Mouse (Mus musculus) liver, postnatal 0 days (tissue): Measurements from ENCODE around the gene Btg4. TPM values are rescaled to one million over a fixed set of nuclear protein-coding genes. Genes with fewer than 3 reads are reported as not detected.

Source experiments
- ATAC-seq: fragments of 200-750 bp; cut with Nextera tagmentation; 2 replicates; pipeline ENCODE4 v1.8.0; 2017; ENCODE audit warnings: mild to moderate bottlenecking, moderate library complexity
- DNase-seq: peaks from one replicate; pipeline ENCODE4 v3.0.0-alpha.2; 2016
- H3K27ac ChIP-seq: fragments of 300-500 bp; sonication (generic); 2 replicates; pipeline ENCODE4 v1.5.1; 2014; ENCODE audit warnings: antibody characterized with exemption, moderate library complexity, mild to moderate bottlenecking, low read depth
- H3K27me3 ChIP-seq: fragments of 300-500 bp; sonication (generic); 2 replicates; pipeline ENCODE4 v1.6.1; 2014; ENCODE audit warnings: low read length, control low read depth, mixed read lengths; ENCODE audit not compliant: insufficient read depth
- H3K36me3 ChIP-seq: fragments of 300-500 bp; sonication (generic); replicated peaks from 2 replicates; pipeline ENCODE4 v1.6.1; 2014; ENCODE audit warnings: mild to moderate bottlenecking, control low read depth, low read length, moderate library complexity, mixed read lengths; ENCODE audit not compliant: insufficient read depth
- H3K4me1 ChIP-seq: fragments of 300-500 bp; sonication (generic); 2 replicates; pipeline ENCODE4 v1.6.1; 2014; ENCODE audit warnings: antibody characterized with exemption, mild to moderate bottlenecking, control low read depth; ENCODE audit not compliant: insufficient read depth
- H3K4me2 ChIP-seq: fragments of 300-500 bp; sonication (generic); 2 replicates; pipeline ENCODE4 v1.6.1; 2014; ENCODE audit warnings: low read depth, mild to moderate bottlenecking, low read length, moderate library complexity, mixed read lengths
- H3K4me3 ChIP-seq: fragments of 300-500 bp; sonication (generic); 2 replicates; pipeline ENCODE4 v1.5.1; 2014; ENCODE audit warnings: low read depth, low read length
- H3K9ac ChIP-seq: fragments of 300-500 bp; sonication (generic); replicated peaks from 2 replicates; pipeline ENCODE4 v1.6.1; 2014; ENCODE audit warnings: mild to moderate bottlenecking, moderate library complexity
- H3K9me3 ChIP-seq: fragments of 300-500 bp; sonication (generic); 2 replicates; pipeline ENCODE4 v1.6.1; 2016; ENCODE audit warnings: mild to moderate bottlenecking, control low read depth, low read length, mixed read lengths
- CTCF ChIP-seq: sonication (generic); IDR thresholded peaks from 2 replicates; pipeline ENCODE4 v1.5.1; 2016; ENCODE audit warnings: antibody characterized with exemption, low read depth
- EP300 ChIP-seq: IDR thresholded peaks from 2 replicates; pipeline ENCODE4 v1.6.1; 2016; ENCODE audit warnings: antibody characterized with exemption, low read depth, mild to moderate bottlenecking
- WGBS: fragments of 180-500 bp; shearing (Covaris S2); extraction: QIAGEN DNeasy Blood & Tissue Kit; methylation state at CpG from one replicate; pipeline ENCODE4 v1.1.7; 2014; ENCODE audit not compliant: insufficient replicate concordance; 5-methylcytosine and 5-hydroxymethylcytosine counted together
- polyA plus RNA-seq: library from polyadenylated mRNA; unstranded; fragments of >200 nt; fragmentation: Nextera tagmentation; extraction: Ambion mirVana; gene quantifications from 2 replicates; pipeline ENCODE4 v1.2.1, GENCODE M21; 2015

Btg4 gene
- polyA plus RNA-seq, 1 experiment from 2014 or later = not detected

DNA sequence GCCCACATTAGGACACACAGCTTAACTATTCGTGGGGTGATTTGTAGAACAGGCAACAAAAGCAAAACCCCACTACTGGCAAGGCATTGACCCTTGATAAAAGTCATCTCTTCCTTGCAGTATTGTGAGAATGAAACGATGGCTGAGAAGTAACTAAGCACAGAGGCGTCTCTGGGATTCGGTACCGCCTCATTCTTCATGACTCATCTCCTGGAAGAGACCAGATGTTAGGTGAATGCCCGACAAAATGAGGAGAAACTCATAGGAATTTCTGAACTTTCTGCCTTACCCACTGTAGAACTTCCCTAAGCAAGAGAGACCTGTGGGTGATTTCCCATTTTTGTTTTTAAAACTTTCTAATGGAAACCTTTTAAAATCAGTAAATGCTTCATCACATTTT is 18.6 kb upstream of the Btg4 start:
- 71% methylated on average over 6 of the region's 6 CpGs for WGBS
- H3K27me3 ChIP-seq = no peaks in the 10 kb centered on the region
- H3K4me3 ChIP-seq = no peak overlapping the region
- H3K36me3 ChIP-seq = no peaks in the 10 kb centered on the region
- H3K9ac ChIP-seq = no peak overlapping the region
- H3K4me2 ChIP-seq = no peak overlapping the region
- H3K27ac ChIP-seq = no peak overlapping the region
- DNase-seq = no peak
- TF ChIP-seq EP300 (no peak), CTCF (no peak)
- H3K9me3 ChIP-seq = no peaks in the 10 kb centered on the region
- no peak for ATAC-seq
- H3K4me1 ChIP-seq = no peaks in the 10 kb centered on the region

GRCm38 (mm10) chr9:51052180-51052579 is 8.5 kb upstream of the Btg4 start:
- H3K27ac ChIP-seq = no peak overlapping the region
- H3K4me2 ChIP-seq = no peak overlapping the region
- no peaks in the 10 kb centered on the region for H3K9me3 ChIP-seq
- H3K27me3 ChIP-seq = no peaks in the 10 kb centered on the region
- no peak overlapping the region for H3K4me3 ChIP-seq
- TF ChIP-seq CTCF (peak; percentile 52), EP300 (no peak)
- 34% methylated on average over 3 of the region's 3 CpGs for WGBS
- no peaks in the 10 kb centered on the region for H3K36me3 ChIP-seq
- H3K4me1 ChIP-seq = no peaks in the 10 kb centered on the region
- no peak overlapping the region for H3K9ac ChIP-seq
- DNase-seq (no peak), ATAC-seq (no peak)

- TF ChIP-seq CTCF (no peak), EP300 (no peak)
- no peak for DNase-seq
- no peaks in the 10 kb centered on the region for H3K9me3 ChIP-seq
- WGBS = 69% methylated on average over 3 of the region's 3 CpGs
- no peaks in the 10 kb centered on the region for H3K4me1 ChIP-seq
- no peak overlapping the region for H3K4me3 ChIP-seq
- no peak overlapping the region for H3K9ac ChIP-seq
- no peak overlapping the region for H3K27ac ChIP-seq
- no peak for ATAC-seq
- H3K27me3 ChIP-seq = no peaks in the 10 kb centered on the region
- no peaks in the 10 kb centered on the region for H3K36me3 ChIP-seq
- no peak overlapping the region for H3K4me2 ChIP-seq
Observed at GRCm38 (mm10) chr9:51056360-51057324, 4.1 kb upstream of the Btg4 start.

GRCm38 (mm10) chr9:51058951-51059521 is 1.7 kb upstream of the Btg4 start:
- Histone ChIP-seq H3K27ac (no peak overlapping the region), H3K4me1 (no peaks in the 10 kb centered on the region), H3K36me3 (no peaks in the 10 kb centered on the region), H3K9ac (no peak overlapping the region), H3K4me3 (no peak overlapping the region), H3K27me3 (no peaks in the 10 kb centered on the region), H3K9me3 (no peaks in the 10 kb centered on the region), H3K4me2 (no peak overlapping the region)
- ATAC-seq = no peak
- 81% methylated on average over 4 of the region's 4 CpGs for WGBS
- no peak for DNase-seq
- TF ChIP-seq EP300 (no peak), CTCF (no peak)

- Histone ChIP-seq H3K27ac (no peak overlapping the region), H3K27me3 (no peaks in the 10 kb centered on the region), H3K36me3 (no peaks in the 10 kb centered on the region), H3K4me2 (no peak overlapping the region), H3K4me3 (no peak overlapping the region), H3K9ac (no peak overlapping the region), H3K4me1 (no peaks in the 10 kb centered on the region), H3K9me3 (no peaks in the 10 kb centered on the region)
- DNase-seq = no peak
- ATAC-seq = no peak
- WGBS = 59% methylated on average over 3 of the region's 3 CpGs
- TF ChIP-seq CTCF (no peak), EP300 (no peak)
Observed at GRCm38 (mm10) chr9:51068202-51068601, 7.5 kb downstream of the Btg4 start.

GRCm38 (mm10) chr9:51070801-51071200 is 10.1 kb downstream of the Btg4 start:
- Histone ChIP-seq H3K4me3 (no peak overlapping the region), H3K36me3 (no peaks in the 10 kb centered on the region), H3K9ac (no peak overlapping the region), H3K27ac (no peak overlapping the region), H3K9me3 (no peaks in the 10 kb centered on the region), H3K4me2 (no peak overlapping the region), H3K27me3 (no peaks in the 10 kb centered on the region), H3K4me1 (no peaks in the 10 kb centered on the region)
- ATAC-seq (no peak), DNase-seq (no peak)
- 42% methylated on average over 4 of the region's 4 CpGs for WGBS
- TF ChIP-seq EP300 (no peak), CTCF (no peak)
